Mouse (Mus musculus): ENCODE measurements around the gene Stbd1. TPM values are rescaled to one million over a fixed set of nuclear protein-coding genes. Genes with fewer than 3 reads are reported as not detected.

Stbd1 gene
- polyA plus RNA-seq (2017; shearing (Covaris generic)) = 0.35 TPM

DNA sequence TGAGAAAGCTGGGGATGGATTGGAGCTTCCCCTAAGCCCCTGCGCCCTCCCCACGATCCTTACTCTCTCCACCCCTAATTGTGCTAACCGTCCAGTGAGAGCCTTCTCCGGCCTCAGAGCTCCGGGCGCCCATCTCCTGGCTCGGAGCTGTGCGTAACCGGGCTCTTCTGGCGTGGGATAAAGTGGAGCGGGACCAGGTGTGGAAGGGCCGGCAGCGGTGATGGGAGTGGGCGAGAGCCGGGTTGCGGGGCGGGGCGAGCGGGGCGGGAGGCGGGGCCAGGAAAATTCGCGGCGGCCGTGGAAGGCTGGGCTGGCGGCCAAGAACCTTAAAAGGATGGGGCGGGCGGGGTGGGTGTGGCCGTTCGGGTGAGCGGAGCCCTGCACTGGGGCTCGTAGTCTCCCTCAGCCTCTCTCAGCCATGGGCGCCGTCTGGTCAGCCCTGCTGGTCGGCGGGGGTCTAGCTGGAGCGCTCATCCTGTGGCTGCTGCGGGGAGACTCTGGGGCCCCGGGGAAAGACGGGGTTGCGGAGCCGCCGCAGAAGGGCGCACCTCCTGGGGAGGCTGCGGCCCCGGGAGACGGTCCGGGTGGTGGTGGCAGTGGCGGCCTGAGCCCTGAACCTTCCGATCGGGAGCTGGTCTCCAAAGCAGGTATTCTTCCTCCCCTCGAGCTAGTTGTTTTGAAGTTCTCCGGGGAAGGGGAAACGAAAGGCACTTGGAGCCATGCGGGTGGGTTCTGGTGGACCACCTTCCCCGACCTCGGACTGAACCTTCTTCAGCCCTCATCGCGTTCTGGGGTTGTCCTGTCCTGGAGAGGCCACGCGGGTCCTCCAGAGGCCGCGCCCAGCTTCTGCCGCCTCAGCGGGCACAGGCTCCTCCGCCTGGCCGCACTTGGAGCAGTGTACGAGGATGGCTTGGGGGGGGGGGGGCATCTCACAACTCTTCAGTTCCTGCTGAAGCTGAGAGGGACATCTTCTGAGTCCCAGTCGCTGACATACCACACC is at the start of gene Stbd1:
TSS of gene Stbd1 (plus strand) at position 351 of the 1,000 bp plus-strand sequence.

DNA sequence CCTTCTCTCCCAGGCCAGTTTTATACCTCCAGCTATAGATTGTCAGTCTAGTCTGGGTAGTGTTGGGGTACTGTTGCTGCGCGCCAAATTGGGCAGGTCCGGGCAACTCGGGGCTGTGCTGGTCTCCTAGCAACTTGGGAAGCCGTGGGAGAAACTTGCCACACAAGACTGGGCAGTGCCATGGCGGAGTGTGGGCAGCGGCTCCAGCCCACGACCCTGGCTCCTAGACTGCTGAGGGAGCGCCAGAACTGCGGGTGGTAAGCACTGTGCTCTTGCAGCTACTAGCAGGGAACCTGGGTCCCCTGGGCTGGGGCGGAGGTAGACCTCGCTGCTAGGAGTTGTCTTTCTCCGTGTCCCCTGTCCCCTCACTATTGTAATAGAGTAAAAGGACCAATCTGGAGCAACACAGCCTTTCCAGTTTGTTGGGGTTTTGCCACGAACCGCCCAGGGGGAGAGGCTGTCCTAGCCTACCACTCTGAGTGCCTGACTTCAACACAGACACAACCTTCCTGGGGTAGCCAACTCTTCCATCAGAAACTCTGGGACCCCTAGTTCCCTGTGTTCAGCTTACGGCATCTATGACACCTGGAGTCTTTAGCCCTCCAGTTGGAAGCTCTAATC is 47.8 kb upstream of the Stbd1 start, which contains the start of gene Fam47e:
TSS of gene Fam47e (plus strand) at position 179 of the 621 bp plus-strand sequence.

Other genes with a start within 250 kb of the Stbd1 start
- 39.2 TPM for gene Nup54, start 167.8 kb upstream of the Stbd1 start, polyA plus RNA-seq (2017; shearing (Covaris generic))
- gene Scarb2, start 96.2 kb upstream of the Stbd1 start, polyA plus RNA-seq (2017; shearing (Covaris generic)) = 28.6 TPM
- gene Fam47e, start 48.0 kb upstream of the Stbd1 start, polyA plus RNA-seq (2017; shearing (Covaris generic)) = not detected
- gene Ccdc158, start 72.2 kb downstream of the Stbd1 start, polyA plus RNA-seq (2017; shearing (Covaris generic)) = not detected
- 0.17 TPM for gene Shroom3, start 80.4 kb downstream of the Stbd1 start, polyA plus RNA-seq (2017; shearing (Covaris generic))